Mouse (Mus musculus) liver, embryonic 16.5 days (tissue): ENCODE results near the gene H2-M1. TPM values are rescaled to one million over a fixed set of nuclear protein-coding genes. Genes with fewer than 3 reads are reported as not detected.

ENCODE experiments used
- ATAC-seq: fragments of 200-750 bp; cut with Nextera tagmentation; 2 replicates; pipeline ENCODE4 v1.8.0; 2017; ENCODE audit warnings: low read depth, mild to moderate bottlenecking, moderate number of reproducible peaks, moderate library complexity
- H3K27ac ChIP-seq: fragments of 300-500 bp; sonication (generic); 2 replicates; pipeline ENCODE4 v1.5.1; 2014; ENCODE audit warnings: mild to moderate bottlenecking, low read length
- H3K27me3 ChIP-seq: fragments of 300-500 bp; sonication (generic); 2 replicates; pipeline ENCODE4 v1.6.1; 2014; ENCODE audit warnings: low read depth, low read length, mixed read lengths; ENCODE audit not compliant: control insufficient read depth, insufficient read depth
- H3K36me3 ChIP-seq: fragments of 300-500 bp; sonication (generic); 2 replicates; pipeline ENCODE4 v1.6.1; 2014; ENCODE audit warnings: mild to moderate bottlenecking; ENCODE audit not compliant: control insufficient read depth, insufficient read depth
- H3K4me1 ChIP-seq: fragments of 300-500 bp; sonication (generic); 2 replicates; pipeline ENCODE4 v1.6.1; 2014; ENCODE audit warnings: low read depth, low read length, mixed read lengths; ENCODE audit not compliant: control insufficient read depth
- H3K4me2 ChIP-seq: fragments of 300-500 bp; sonication (generic); 2 replicates; pipeline ENCODE4 v1.6.1; 2014; ENCODE audit warnings: low read depth, low read length, mixed read lengths
- H3K4me3 ChIP-seq: fragments of 300-500 bp; sonication (generic); 2 replicates; pipeline ENCODE4 v1.5.1; 2014; ENCODE audit warnings: low read depth, mild to moderate bottlenecking, low read length
- H3K9ac ChIP-seq: fragments of 300-500 bp; sonication (generic); 2 replicates; pipeline ENCODE4 v1.6.1; 2014; ENCODE audit warnings: low read depth, low read length
- H3K9me3 ChIP-seq: fragments of 300-500 bp; sonication (generic); replicated peaks from 2 replicates; pipeline ENCODE4 v1.6.1; 2016; ENCODE audit warnings: low read length; ENCODE audit not compliant: control insufficient read depth
- WGBS: fragments of 180-500 bp; shearing (Covaris S2); extraction: QIAGEN DNeasy Blood & Tissue Kit; methylation state at CpG from one replicate; pipeline ENCODE4 v1.1.7; 2014; ENCODE audit not compliant: insufficient replicate concordance; 5-methylcytosine and 5-hydroxymethylcytosine counted together
- polyA plus RNA-seq: library from polyadenylated mRNA; unstranded; fragments of >200 nt; fragmentation: Nextera tagmentation; extraction: Ambion mirVana; gene quantifications from 2 replicates; pipeline ENCODE4 v1.2.1, GENCODE M21; 2015

The H2-M1 gene
- polyA plus RNA-seq = not detected in 2 replicates

DNA sequence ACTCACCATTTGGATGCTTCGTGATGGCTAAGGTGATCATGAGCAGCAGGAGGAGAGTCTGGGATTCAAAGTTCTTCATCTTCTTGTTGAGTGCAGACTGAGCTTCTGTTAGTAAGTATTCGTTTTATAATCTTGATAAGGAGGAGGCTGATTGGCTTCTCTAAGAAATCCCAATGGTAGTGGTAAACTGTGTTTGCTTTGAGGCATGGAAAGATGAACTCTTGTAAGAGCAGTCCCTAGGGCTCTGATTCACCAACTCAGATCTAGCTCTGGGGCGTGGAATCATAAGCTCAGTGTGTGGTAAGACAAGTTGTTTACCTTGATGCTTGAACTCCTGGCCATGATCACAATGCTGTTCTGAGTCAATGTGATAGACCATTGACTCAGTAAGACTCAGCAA, at the start of gene H2-M1:
H2-M1 (minus strand) TSS at position 101 of the 400 bp plus-strand sequence.
- Histone ChIP-seq H3K9ac (no peak within 1 kb of the TSS), H3K27ac (no peak within 1 kb of the TSS), H3K36me3 (no peaks in the 10 kb centered on the region), H3K9me3 (no peaks in the 10 kb centered on the region), H3K27me3 (no peaks in the 10 kb centered on the region), H3K4me1 (no peaks in the 10 kb centered on the region), H3K4me2 (no peak within 1 kb of the TSS), H3K4me3 (no peak within 1 kb of the TSS)
- ATAC-seq = no peak
- 42% methylated on average over 3 of the region's 3 CpGs for WGBS

DNA sequence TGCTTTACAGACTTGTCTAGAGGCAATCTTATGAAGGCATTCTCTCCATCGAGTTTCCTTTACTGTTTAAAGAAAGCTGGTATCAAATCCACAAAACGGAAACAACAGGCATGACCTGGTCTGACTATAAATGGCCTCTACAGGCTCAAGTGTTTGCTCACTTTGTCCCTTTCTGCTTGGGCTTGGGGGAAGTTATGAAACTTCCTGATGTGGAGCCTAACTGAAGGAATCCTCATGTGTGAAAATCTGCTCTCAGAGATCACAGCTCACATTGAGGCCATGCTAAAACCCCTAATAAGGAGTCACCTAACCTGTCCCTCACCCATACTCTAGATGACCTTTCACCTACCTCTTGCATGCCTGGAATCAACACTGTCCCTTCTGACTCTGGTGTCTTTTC, 25.7 kb upstream of the H2-M1 start:
- no peak overlapping the region for H3K9ac ChIP-seq
- 39% methylated on average over 2 of the region's 2 CpGs for WGBS
- no peaks in the 10 kb centered on the region for H3K4me1 ChIP-seq
- H3K27me3 ChIP-seq = no peaks in the 10 kb centered on the region
- no peak overlapping the region for H3K4me3 ChIP-seq
- no peaks in the 10 kb centered on the region for H3K9me3 ChIP-seq
- no peak overlapping the region for H3K27ac ChIP-seq
- no peak overlapping the region for H3K4me2 ChIP-seq
- no peak for ATAC-seq
- no peaks in the 10 kb centered on the region for H3K36me3 ChIP-seq

DNA sequence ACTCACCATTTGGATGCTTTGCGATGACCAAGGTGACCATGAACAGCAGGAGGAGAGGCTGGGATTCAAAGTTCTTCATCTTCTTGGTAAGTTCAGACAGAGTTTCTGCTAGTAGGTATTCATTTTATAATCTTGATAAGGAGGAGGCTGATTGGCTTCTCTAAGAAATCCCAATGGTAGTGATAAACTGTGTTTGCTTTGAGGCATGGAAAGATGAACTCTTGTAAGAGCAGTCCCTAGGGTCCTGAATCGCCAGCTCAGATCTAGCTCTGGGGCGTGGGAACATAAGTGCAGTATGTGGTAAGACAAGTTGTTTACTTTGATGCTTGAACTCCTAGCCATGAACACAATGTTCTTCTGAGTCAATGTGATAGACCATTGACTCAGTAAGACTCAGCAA, 29.5 kb downstream of the H2-M1 start, which contains the start of gene H2-M9:
H2-M9 (minus strand) TSS at position 101 of the 400 bp plus-strand sequence.
- Histone ChIP-seq H3K4me2 (no peak within 1 kb of the TSS), H3K4me3 (no peak within 1 kb of the TSS), H3K9ac (no peak within 1 kb of the TSS), H3K9me3 (no peaks in the 10 kb centered on the region), H3K36me3 (no peaks in the 10 kb centered on the region), H3K4me1 (no peaks in the 10 kb centered on the region), H3K27ac (no peak within 1 kb of the TSS), H3K27me3 (no peaks in the 10 kb centered on the region)
- ATAC-seq = no peak
- 79% methylated on average over 3 of the region's 3 CpGs for WGBS

Other genes with a start within 250 kb of the H2-M1 start
- not detected in 2 replicates for gene H2-M10.4, start 209.9 kb downstream of the H2-M1 start, polyA plus RNA-seq
- not detected in 2 replicates for gene H2-M11, start 125.1 kb downstream of the H2-M1 start, polyA plus RNA-seq
- gene H2-M9, start 29.6 kb downstream of the H2-M1 start, polyA plus RNA-seq = not detected in 2 replicates
- gene H2-M10.5, start 100.7 kb upstream of the H2-M1 start, polyA plus RNA-seq = not detected in 2 replicates
- not detected in 2 replicates for gene H2-M10.6, start 140.0 kb upstream of the H2-M1 start, polyA plus RNA-seq
- 15.8 and 16.7 TPM in 2 replicates for gene Trim26, start 164.9 kb upstream of the H2-M1 start, polyA plus RNA-seq
- gene Trim15, start 195.0 kb upstream of the H2-M1 start, polyA plus RNA-seq = 0.55 and 0.61 TPM in 2 replicates
- 285 and 295 TPM in 2 replicates for gene Trim10, start 197.4 kb upstream of the H2-M1 start, polyA plus RNA-seq
- not detected in 2 replicates for gene Trim40, start 217.9 kb upstream of the H2-M1 start, polyA plus RNA-seq
- 0.27 TPM in 1 of 2 replicates, not detected in the other for gene Trim31, start 225.9 kb upstream of the H2-M1 start, polyA plus RNA-seq